Mouse (Mus musculus): ENCODE measurements around the gene Scn4a. TPM values are rescaled to one million over a fixed set of nuclear protein-coding genes. Genes with fewer than 3 reads are reported as not detected.

The Scn4a gene
- polyA plus RNA-seq, 1 experiment from 2014 or later = 0.02 TPM

- Histone ChIP-seq H3K4me1 (replicated peaks; ENCODE audit: control insufficient read depth, insufficient read depth) (no peaks in the 10 kb centered on the region), H3K36me3 (ENCODE audit: control insufficient read depth, insufficient read depth, low read length) (no peaks in the 10 kb centered on the region), H3K27me3 (ENCODE audit: control insufficient read depth, insufficient read depth, low read length) (no peaks in the 10 kb centered on the region), H3K4me2 (replicated peaks; ENCODE audit: low read depth) (no peak overlapping the region), H3K4me3 (ENCODE audit: low read depth, low read length) (no peak overlapping the region), H3K9me3 (ENCODE audit: control insufficient read depth, low read length) (no peaks in the 10 kb centered on the region), H3K9ac (ENCODE audit: low read length) (no peak overlapping the region), H3K27ac (replicated peaks) (no peak overlapping the region)
- TF ChIP-seq CTCF (IDR thresholded peaks at IDR 0.05; ENCODE audit: low read depth) (peak; percentile 77), EP300 (optimal IDR thresholded peaks at IDR 0.05) (no peak)
- ATAC-seq (ENCODE audit: low FRiP score, low TSS enrichment) (no peak), DNase-seq (ENCODE audit: low spot score) (peak; percentile 58)
- 53% methylated on average over 7 of the region's 7 CpGs for WGBS
Measured at GRCm38 (mm10) chr11:106329682-106330081, 23.4 kb downstream of the Scn4a start.

DNA sequence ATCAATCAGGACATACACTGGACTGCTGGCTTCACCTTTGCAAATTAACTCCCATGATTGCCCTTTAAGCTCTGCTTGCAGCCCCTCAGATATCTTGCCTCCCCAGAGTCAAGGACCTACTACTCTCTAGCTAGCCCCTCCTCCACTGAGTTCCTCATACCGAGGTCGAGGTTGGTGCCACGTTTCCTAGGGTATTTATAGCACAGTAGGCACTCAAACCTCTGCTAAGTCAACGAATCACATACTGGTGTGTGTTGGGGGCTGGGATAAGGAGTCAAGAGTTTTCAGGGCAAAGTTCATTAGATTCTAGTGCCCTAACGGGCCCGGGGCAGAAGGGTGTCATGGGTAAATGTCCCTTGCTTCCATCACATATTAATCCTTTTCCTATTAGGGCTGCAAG is 24.0 kb downstream of the Scn4a start:
- H3K27ac ChIP-seq (replicated peaks) = no peak overlapping the region
- no peak for TF ChIP-seq CTCF (IDR thresholded peaks at IDR 0.05; ENCODE audit: low read depth)
- no peak for TF ChIP-seq EP300 (optimal IDR thresholded peaks at IDR 0.05)
- DNase-seq (ENCODE audit: low spot score) (no peak), ATAC-seq (ENCODE audit: low FRiP score, low TSS enrichment) (no peak)
- no peak overlapping the region for H3K4me3 ChIP-seq (ENCODE audit: low read depth, low read length)
- WGBS = 44% methylated on average over 6 of the region's 6 CpGs
- no peak overlapping the region for H3K4me2 ChIP-seq (replicated peaks; ENCODE audit: low read depth)
- no peak overlapping the region for H3K9ac ChIP-seq (ENCODE audit: low read length)
- no peaks in the 10 kb centered on the region for H3K9me3 ChIP-seq (ENCODE audit: control insufficient read depth, low read length)
- no peaks in the 10 kb centered on the region for H3K27me3 ChIP-seq (ENCODE audit: control insufficient read depth, insufficient read depth, low read length)
- H3K36me3 ChIP-seq (ENCODE audit: control insufficient read depth, insufficient read depth, low read length) = no peaks in the 10 kb centered on the region
- no peaks in the 10 kb centered on the region for H3K4me1 ChIP-seq (replicated peaks; ENCODE audit: control insufficient read depth, insufficient read depth)

DNA sequence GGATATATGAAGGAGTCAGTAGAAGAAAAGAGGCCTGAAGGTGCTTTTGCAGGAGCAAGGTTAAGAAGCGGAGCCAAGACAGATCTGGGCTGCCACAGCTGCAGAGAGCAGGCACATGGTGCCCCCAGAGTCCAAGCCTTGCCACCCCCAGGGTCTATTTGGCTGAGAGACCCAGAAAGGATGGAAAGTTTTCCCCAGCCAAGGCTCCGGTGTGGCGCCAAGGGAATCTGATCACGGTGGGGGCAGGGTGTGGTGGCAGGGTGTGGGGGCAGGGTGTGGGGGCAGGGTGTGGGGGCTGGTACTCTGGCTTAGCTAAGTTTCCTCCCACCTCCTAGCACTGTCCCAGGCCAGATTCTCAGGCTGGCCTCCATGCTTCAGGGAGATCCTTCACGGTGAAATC is 24.6 kb downstream of the Scn4a start:
- TF ChIP-seq CTCF (IDR thresholded peaks at IDR 0.05; ENCODE audit: low read depth) (no peak), EP300 (optimal IDR thresholded peaks at IDR 0.05) (no peak)
- Histone ChIP-seq H3K4me1 (replicated peaks; ENCODE audit: control insufficient read depth, insufficient read depth) (no peaks in the 10 kb centered on the region), H3K4me3 (ENCODE audit: low read depth, low read length) (no peak overlapping the region), H3K9me3 (ENCODE audit: control insufficient read depth, low read length) (no peaks in the 10 kb centered on the region), H3K27ac (replicated peaks) (no peak overlapping the region), H3K27me3 (ENCODE audit: control insufficient read depth, insufficient read depth, low read length) (no peaks in the 10 kb centered on the region), H3K4me2 (replicated peaks; ENCODE audit: low read depth) (no peak overlapping the region), H3K36me3 (ENCODE audit: control insufficient read depth, insufficient read depth, low read length) (no peaks in the 10 kb centered on the region), H3K9ac (ENCODE audit: low read length) (no peak overlapping the region)
- DNase-seq (ENCODE audit: low spot score) (no peak), ATAC-seq (ENCODE audit: low FRiP score, low TSS enrichment) (no peak)
- WGBS = 35% methylated on average over 5 of the region's 5 CpGs

DNA sequence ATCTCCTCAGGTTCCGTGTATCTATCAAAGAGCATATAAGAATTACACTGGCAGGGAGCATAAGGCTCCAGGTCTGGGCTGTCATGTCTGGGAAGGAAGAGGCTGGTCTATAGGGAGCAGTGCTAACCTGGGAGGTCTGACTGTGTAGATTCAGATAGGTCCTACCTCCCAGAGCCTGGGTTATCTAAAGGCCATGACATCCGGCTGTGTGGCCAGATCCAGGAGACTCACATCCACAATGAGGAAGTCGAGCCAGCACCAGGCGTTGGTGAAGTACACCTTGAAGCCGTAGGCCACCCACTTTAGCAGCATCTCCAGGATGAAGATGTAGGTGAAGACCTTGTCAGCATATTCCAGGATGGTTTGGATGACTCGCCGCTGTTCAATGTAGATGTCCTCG is 26.6 kb downstream of the Scn4a start:
- no peaks in the 10 kb centered on the region for H3K4me1 ChIP-seq (replicated peaks; ENCODE audit: control insufficient read depth, insufficient read depth)
- no peaks in the 10 kb centered on the region for H3K9me3 ChIP-seq (ENCODE audit: control insufficient read depth, low read length)
- H3K36me3 ChIP-seq (ENCODE audit: control insufficient read depth, insufficient read depth, low read length) = no peaks in the 10 kb centered on the region
- 81% methylated on average over 8 of the region's 8 CpGs for WGBS
- no peak for ATAC-seq (ENCODE audit: low FRiP score, low TSS enrichment)
- H3K27ac ChIP-seq (replicated peaks) = no peak overlapping the region
- H3K9ac ChIP-seq (ENCODE audit: low read length) = no peak overlapping the region
- no peaks in the 10 kb centered on the region for H3K27me3 ChIP-seq (ENCODE audit: control insufficient read depth, insufficient read depth, low read length)
- no peak for DNase-seq (ENCODE audit: low spot score)
- no peak overlapping the region for H3K4me3 ChIP-seq (ENCODE audit: low read depth, low read length)
- no peak for TF ChIP-seq CTCF (IDR thresholded peaks at IDR 0.05; ENCODE audit: low read depth)
- no peak for TF ChIP-seq EP300 (optimal IDR thresholded peaks at IDR 0.05)
- no peak overlapping the region for H3K4me2 ChIP-seq (replicated peaks; ENCODE audit: low read depth)

- DNase-seq (ENCODE audit: low spot score) (peak; percentile 74), ATAC-seq (ENCODE audit: low FRiP score, low TSS enrichment) (peak; percentile 46; the same call in 1 of the 2 replicates)
- Histone ChIP-seq H3K9me3 (ENCODE audit: control insufficient read depth, low read length) (no peaks in the 10 kb centered on the region), H3K4me3 (ENCODE audit: low read depth, low read length) (no peak overlapping the region), H3K36me3 (ENCODE audit: control insufficient read depth, insufficient read depth, low read length) (no peaks in the 10 kb centered on the region), H3K27me3 (ENCODE audit: control insufficient read depth, insufficient read depth, low read length) (no peaks in the 10 kb centered on the region), H3K4me1 (replicated peaks; ENCODE audit: control insufficient read depth, insufficient read depth) (no peaks in the 10 kb centered on the region), H3K4me2 (replicated peaks; ENCODE audit: low read depth) (no peak overlapping the region), H3K9ac (ENCODE audit: low read length) (no peak overlapping the region), H3K27ac (replicated peaks) (no peak overlapping the region)
- no peak for TF ChIP-seq EP300 (optimal IDR thresholded peaks at IDR 0.05)
- peak; percentile 88 for TF ChIP-seq CTCF (IDR thresholded peaks at IDR 0.05; ENCODE audit: low read depth)
- WGBS = 66% methylated on average over 8 of the region's 8 CpGs
Measured at GRCm38 (mm10) chr11:106325566-106326206, 27.4 kb downstream of the Scn4a start.

DNA sequence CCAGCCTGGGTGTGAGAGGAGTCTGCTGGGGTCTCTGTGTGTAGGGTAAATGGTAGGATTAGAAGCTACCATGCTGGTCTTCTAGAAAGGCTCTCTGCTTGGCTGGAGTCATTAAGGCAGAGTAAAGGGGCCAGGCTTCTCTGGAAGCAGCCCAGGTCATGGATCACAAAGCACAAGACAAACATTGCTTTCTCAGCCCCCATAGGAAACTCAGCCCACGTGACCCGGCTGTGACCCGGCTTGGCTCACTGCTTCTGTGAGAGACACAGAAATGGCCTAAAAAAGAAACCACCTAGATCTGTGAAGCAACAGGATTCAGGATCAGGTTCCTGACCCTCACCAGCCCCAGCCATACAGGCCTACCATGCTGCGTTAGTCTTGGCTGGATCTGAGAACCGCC is 28.2 kb downstream of the Scn4a start:
- WGBS = 64% methylated on average over 5 of the region's 5 CpGs
- no peaks in the 10 kb centered on the region for H3K36me3 ChIP-seq (ENCODE audit: control insufficient read depth, insufficient read depth, low read length)
- H3K4me3 ChIP-seq (ENCODE audit: low read depth, low read length) = no peak overlapping the region
- no peaks in the 10 kb centered on the region for H3K27me3 ChIP-seq (ENCODE audit: control insufficient read depth, insufficient read depth, low read length)
- no peak overlapping the region for H3K9ac ChIP-seq (ENCODE audit: low read length)
- H3K27ac ChIP-seq (replicated peaks) = no peak overlapping the region
- no peaks in the 10 kb centered on the region for H3K9me3 ChIP-seq (ENCODE audit: control insufficient read depth, low read length)
- TF ChIP-seq CTCF (IDR thresholded peaks at IDR 0.05; ENCODE audit: low read depth) (no peak), EP300 (optimal IDR thresholded peaks at IDR 0.05) (no peak)
- no peaks in the 10 kb centered on the region for H3K4me1 ChIP-seq (replicated peaks; ENCODE audit: control insufficient read depth, insufficient read depth)
- ATAC-seq (ENCODE audit: low FRiP score, low TSS enrichment) = no peak
- DNase-seq (ENCODE audit: low spot score) = no peak
- no peak overlapping the region for H3K4me2 ChIP-seq (replicated peaks; ENCODE audit: low read depth)
